Mouse (Mus musculus) liver, embryonic 14.5 days (tissue): ENCODE results near the gene Aoc1. TPM values are rescaled to one million over a fixed set of nuclear protein-coding genes. Genes with fewer than 3 reads are reported as not detected.

Source experiments
- ATAC-seq: fragments of 200-750 bp; cut with Nextera tagmentation; 2 replicates; pipeline ENCODE4 v1.8.0; 2017; ENCODE audit warnings: moderate number of reproducible peaks, mild to moderate bottlenecking, moderate library complexity; ENCODE audit not compliant: insufficient read depth
- DNase-seq, 3 experiments: peaks; one replicate each; pipeline ENCODE4 v3.0.0-alpha.2; 2012 to 2013; ENCODE audit warnings: low read depth in 3 of 3, low spot score in 3 of 3
- H3K27ac ChIP-seq: fragments of 300-500 bp; sonication (generic); 2 replicates; pipeline ENCODE4 v1.5.1; 2014; ENCODE audit warnings: moderate library complexity, mild to moderate bottlenecking, control low read depth, inconsistent platforms
- H3K27me3 ChIP-seq: fragments of 300-500 bp; sonication (generic); 2 replicates; pipeline ENCODE4 v1.6.1; 2014; ENCODE audit warnings: mild to moderate bottlenecking, low read length, moderate library complexity; ENCODE audit not compliant: control insufficient read depth, insufficient read depth
- H3K36me3 ChIP-seq: fragments of 300-500 bp; sonication (generic); replicated peaks from 2 replicates; pipeline ENCODE4 v1.6.1; 2014; ENCODE audit warnings: low read depth; ENCODE audit not compliant: control insufficient read depth, insufficient read depth
- H3K4me1 ChIP-seq, 2 experiments: fragments of 200-500 bp in 1 of 2; fragments of 300-500 bp in 1 of 2; sonication (generic) in 1 of 2; replicated peaks; 2 replicates each; pipeline ENCODE4 v1.6.1; 2012 to 2014; ENCODE audit warnings: antibody characterized with exemption in 1 of 2, inconsistent platforms in 1 of 2, low read length in 1 of 2; ENCODE audit not compliant: control insufficient read depth in 2 of 2, insufficient read depth in 2 of 2
- H3K4me2 ChIP-seq: fragments of 300-500 bp; sonication (generic); 2 replicates; pipeline ENCODE4 v1.6.1; 2014; ENCODE audit warnings: low read depth, mild to moderate bottlenecking, control low read depth, moderate library complexity
- H3K4me3 ChIP-seq, 2 experiments: fragments of 200-500 bp in 1 of 2; fragments of 300-500 bp in 1 of 2; sonication (generic) in 1 of 2; 2 replicates each; pipeline ENCODE4 v1.5.1; 2012 to 2014; ENCODE audit warnings: low read depth in 2 of 2, low read length in 2 of 2, mild to moderate bottlenecking in 2 of 2, control low read depth in 1 of 2, inconsistent platforms in 1 of 2, moderate library complexity in 1 of 2; ENCODE audit not compliant: insufficient read depth in 1 of 2
- H3K9ac ChIP-seq: fragments of 300-500 bp; sonication (generic); replicated peaks from 2 replicates; pipeline ENCODE4 v1.6.1; 2014; ENCODE audit warnings: mild to moderate bottlenecking, control low read depth, moderate library complexity
- H3K9me3 ChIP-seq: fragments of 300-500 bp; sonication (generic); 2 replicates; pipeline ENCODE4 v1.6.1; 2016; ENCODE audit warnings: low read length, mixed read lengths; ENCODE audit not compliant: control insufficient read depth
- CTCF ChIP-seq: IDR thresholded peaks from 2 replicates; pipeline ENCODE4 v1.5.1; 2016; ENCODE audit warnings: antibody characterized with exemption, low read depth, control low read depth
- EP300 ChIP-seq: IDR thresholded peaks from 2 replicates; pipeline ENCODE4 v1.6.1; 2016; ENCODE audit warnings: antibody characterized with exemption, low read depth
- WGBS: fragments of 180-500 bp; shearing (Covaris S2); extraction: QIAGEN DNeasy Blood & Tissue Kit; methylation state at CpG from one replicate; pipeline ENCODE4 v1.1.7; 2014; ENCODE audit not compliant: insufficient replicate concordance; 5-methylcytosine and 5-hydroxymethylcytosine counted together
- polyA plus RNA-seq, 2 experiments: library from polyadenylated mRNA; depleted of rRNA in 1 of 2; stranded (reverse) in 1 of 2; unstranded in 1 of 2; fragments of >200 nt; fragmentation: Nextera tagmentation in 1 of 2; extraction: Ambion mirVana in 1 of 2; gene quantifications; 2 replicates each; pipeline versions ENCODE4 v1.2.1 to v1.2.3; 2012 to 2014

Aoc1 gene
- polyA plus RNA-seq, 2 experiments, result not detected

DNA sequence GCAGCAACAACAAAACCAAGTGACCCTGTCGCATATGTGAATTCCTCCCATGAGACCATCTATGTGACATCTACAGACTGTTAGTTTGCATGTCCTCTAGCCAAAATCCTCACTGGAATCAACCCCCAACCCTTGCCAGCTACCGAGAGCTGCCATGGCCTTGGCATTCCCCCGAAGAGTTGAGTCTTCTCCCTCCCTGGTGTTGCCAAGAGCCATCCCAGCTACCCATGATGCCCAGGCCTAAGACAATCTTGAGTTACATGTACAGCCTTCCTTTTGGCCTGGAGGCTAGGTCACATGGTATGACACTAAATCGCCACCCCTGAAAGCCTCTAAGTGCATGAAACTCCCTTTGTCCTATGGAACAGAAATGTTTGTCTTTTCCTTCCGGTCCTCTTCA, 41.6 kb upstream of the Aoc1 start:
- no peak overlapping the region for H3K4me3 ChIP-seq
- no peak for ATAC-seq
- 63% methylated on average over 5 of the region's 5 CpGs for WGBS
- H3K27ac ChIP-seq, result no peak overlapping the region
- peaks cover 0 to 12% of the 10 kb centered on the region in 2 experiments; a peak in 2 of 4 replicates for H3K4me1 ChIP-seq
- TF ChIP-seq CTCF (no peak), EP300 (no peak)
- H3K4me2 ChIP-seq, result no peak overlapping the region
- no peak for DNase-seq
- H3K27me3 ChIP-seq, result no peaks in the 10 kb centered on the region
- no peaks in the 10 kb centered on the region for H3K9me3 ChIP-seq
- no peaks in the 10 kb centered on the region for H3K36me3 ChIP-seq
- H3K9ac ChIP-seq, result no peak overlapping the region

DNA sequence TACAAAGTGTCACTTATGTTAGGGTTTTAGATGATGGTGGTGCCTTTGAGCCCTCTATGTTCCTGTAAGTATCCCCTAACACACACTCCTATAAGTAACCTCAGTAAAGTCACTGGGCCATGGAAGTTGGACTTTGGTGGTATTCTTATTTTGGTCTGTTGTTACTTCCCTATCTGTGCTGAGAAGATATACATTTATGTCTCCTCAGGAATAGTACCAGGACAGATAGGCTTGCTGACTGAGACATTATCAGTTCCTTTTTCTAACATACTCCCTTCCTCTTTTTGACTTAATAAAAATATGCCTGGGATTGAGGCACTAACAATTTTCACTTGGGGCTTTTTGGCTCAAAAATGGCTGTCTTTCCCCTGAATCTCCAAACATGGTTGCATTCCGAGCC, 40.3 kb upstream of the Aoc1 start:
- 60% methylated on average over 1 of the region's 1 CpGs for WGBS
- no peak overlapping the region for H3K27ac ChIP-seq
- H3K27me3 ChIP-seq, result no peaks in the 10 kb centered on the region
- ATAC-seq (no peak), DNase-seq (no peak)
- no peaks in the 10 kb centered on the region for H3K9me3 ChIP-seq
- TF ChIP-seq CTCF (no peak), EP300 (no peak)
- H3K36me3 ChIP-seq, result no peaks in the 10 kb centered on the region
- H3K4me1 ChIP-seq, result peaks cover 0 to 12% of the 10 kb centered on the region in 2 experiments; a peak in 2 of 4 replicates
- H3K4me2 ChIP-seq, result no peak overlapping the region
- no peak overlapping the region for H3K9ac ChIP-seq
- no peak overlapping the region for H3K4me3 ChIP-seq

DNA sequence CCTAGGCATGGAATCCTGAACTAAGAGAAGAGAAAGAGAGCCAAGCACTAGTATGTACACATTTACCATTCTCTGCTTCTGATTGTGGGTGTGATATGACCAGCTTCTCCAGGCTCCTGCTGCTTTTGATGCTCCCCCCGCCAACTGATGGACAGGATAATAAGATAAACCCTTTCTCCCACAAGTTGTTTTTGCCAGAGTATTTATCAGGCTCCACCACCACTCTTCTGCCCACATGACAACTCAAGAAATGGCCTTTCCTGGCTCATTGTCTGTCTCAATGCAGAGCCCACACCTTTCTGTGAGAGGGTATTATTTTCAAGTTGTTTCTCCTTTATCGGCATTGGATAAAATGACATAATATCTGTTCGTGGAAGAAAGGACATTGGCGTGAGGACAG, 39.2 kb upstream of the Aoc1 start:
- no peaks in the 10 kb centered on the region for H3K36me3 ChIP-seq
- 54% methylated on average over 4 of the region's 4 CpGs for WGBS
- no peak for ATAC-seq
- no peak overlapping the region for H3K4me3 ChIP-seq
- H3K4me2 ChIP-seq, result no peak overlapping the region
- TF ChIP-seq EP300 (no peak), CTCF (no peak)
- H3K9me3 ChIP-seq, result no peaks in the 10 kb centered on the region
- peaks cover 0 to 9% of the 10 kb centered on the region in 2 experiments; a peak in 2 of 4 replicates for H3K4me1 ChIP-seq
- no peak for DNase-seq
- no peaks in the 10 kb centered on the region for H3K27me3 ChIP-seq
- H3K27ac ChIP-seq, result no peak overlapping the region
- no peak overlapping the region for H3K9ac ChIP-seq

DNA sequence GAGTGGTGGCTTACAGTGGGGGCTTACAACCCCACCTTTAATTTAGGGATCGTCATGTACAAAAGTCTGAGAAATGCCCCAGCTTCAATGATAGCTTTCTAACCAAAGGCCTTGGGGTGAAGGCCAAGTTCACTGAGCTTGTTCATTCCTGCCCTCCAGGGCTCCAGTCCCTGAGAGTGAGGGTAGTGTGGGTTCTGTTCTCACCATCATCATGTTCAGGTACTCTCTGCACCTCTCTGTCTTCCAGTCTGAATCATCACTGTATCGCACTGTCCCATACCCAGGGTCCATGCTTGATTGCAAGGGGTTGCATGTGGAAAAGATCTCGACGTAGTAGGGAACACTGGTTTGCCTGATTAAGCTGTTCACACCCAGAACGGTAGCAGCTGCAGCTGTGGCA, 37.5 kb upstream of the Aoc1 start:
- H3K27me3 ChIP-seq, result no peaks in the 10 kb centered on the region
- TF ChIP-seq CTCF (no peak), EP300 (no peak)
- no peaks in the 10 kb centered on the region for H3K36me3 ChIP-seq
- H3K9ac ChIP-seq, result no peak overlapping the region
- WGBS, result 62% methylated on average over 5 of the region's 5 CpGs
- H3K4me1 ChIP-seq, result peaks cover 0 to 8% of the 10 kb centered on the region in 2 experiments; a peak in 1 of 4 replicates
- DNase-seq (no peak), ATAC-seq (no peak)
- no peak overlapping the region for H3K27ac ChIP-seq
- H3K4me2 ChIP-seq, result no peak overlapping the region
- H3K9me3 ChIP-seq, result no peaks in the 10 kb centered on the region
- H3K4me3 ChIP-seq, result no peak overlapping the region

DNA sequence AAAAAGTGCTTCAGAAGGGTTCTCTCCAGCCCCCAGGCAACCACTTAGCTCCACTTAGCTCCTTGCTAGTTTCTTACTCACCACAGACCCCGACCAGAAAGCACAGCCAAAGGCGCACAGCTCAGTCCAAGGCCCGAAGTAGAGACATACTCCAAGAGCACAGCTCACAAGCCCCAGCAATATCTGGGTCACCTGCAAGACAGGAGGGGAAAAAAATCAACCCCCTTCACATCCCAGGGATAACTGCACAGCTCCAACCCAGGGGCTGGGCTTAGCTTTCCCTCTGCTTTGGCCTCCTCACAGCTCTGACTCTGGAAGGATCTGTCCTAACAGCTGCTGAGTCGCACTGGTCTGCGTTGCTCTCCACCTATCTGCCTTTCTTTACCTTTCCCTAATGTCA, 36.5 kb upstream of the Aoc1 start:
- DNase-seq (no peak), ATAC-seq (no peak)
- Histone ChIP-seq H3K4me2 (no peak overlapping the region), H3K9ac (no peak overlapping the region), H3K27ac (no peak overlapping the region), H3K9me3 (no peaks in the 10 kb centered on the region), H3K4me1 (0 out of 4 replicates have a peak, but pooled peaks cover 0 to 4% of the 10 kb centered on the region in 2 experiments), H3K36me3 (no peaks in the 10 kb centered on the region), H3K27me3 (no peaks in the 10 kb centered on the region), H3K4me3 (no peak overlapping the region)
- TF ChIP-seq EP300 (no peak), CTCF (no peak)
- WGBS, result 74% methylated on average over 5 of the region's 5 CpGs
